Mouse (Mus musculus): ENCODE data around the gene Trim2. TPM values are rescaled to one million over a fixed set of nuclear protein-coding genes. Genes with fewer than 3 reads are reported as not detected.

Gene Trim2
- total RNA-seq, 2 experiments from 2014 or later, result 8.9 to 10.1 TPM

GRCm38 (mm10) chr3:84181717-84182116, 125.0 kb downstream of the Trim2 start:
- DNase-seq, result no peak

GRCm38 (mm10) chr3:84181102-84181501, 125.6 kb downstream of the Trim2 start:
- DNase-seq, result no peak

DNA sequence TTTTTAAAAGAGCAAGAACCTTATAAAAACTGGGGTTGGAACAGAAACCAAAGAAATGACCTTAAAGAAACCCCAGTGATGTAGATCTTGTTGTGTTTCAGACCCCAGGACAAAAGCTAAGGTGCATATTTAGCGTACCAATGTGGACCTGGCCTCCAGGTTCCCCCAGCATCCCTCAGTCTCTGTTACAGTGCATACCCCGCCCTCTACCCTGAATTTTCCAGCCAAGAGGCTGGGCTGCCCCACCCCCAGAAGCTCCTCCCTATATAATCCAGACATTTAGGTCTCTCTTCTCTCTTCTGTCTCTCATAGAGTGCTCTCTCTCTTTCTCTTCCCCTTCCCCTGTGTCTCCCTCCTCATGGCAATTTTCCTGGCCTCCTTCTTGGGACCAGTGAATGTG, 126.4 kb downstream of the Trim2 start:
- no peak for DNase-seq

DNA sequence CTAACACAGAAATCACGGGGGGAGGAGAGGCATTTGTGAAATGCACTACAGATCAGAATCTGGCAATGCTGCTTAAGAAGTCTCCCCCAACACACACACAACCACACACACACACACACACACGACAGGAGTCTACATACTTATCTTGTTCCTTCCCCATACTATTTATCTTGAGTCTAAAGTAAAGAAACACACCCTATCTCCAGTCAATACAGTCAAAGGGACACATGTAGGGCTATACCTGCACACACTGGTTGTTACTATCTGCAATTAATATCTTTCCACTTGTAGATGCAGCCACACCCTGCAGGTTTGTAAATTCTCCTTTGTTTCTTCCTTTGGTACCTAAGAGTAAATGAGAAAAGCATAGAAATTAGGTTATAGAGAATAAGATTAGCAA, 128.8 kb downstream of the Trim2 start:
- DNase-seq, result no peak

DNA sequence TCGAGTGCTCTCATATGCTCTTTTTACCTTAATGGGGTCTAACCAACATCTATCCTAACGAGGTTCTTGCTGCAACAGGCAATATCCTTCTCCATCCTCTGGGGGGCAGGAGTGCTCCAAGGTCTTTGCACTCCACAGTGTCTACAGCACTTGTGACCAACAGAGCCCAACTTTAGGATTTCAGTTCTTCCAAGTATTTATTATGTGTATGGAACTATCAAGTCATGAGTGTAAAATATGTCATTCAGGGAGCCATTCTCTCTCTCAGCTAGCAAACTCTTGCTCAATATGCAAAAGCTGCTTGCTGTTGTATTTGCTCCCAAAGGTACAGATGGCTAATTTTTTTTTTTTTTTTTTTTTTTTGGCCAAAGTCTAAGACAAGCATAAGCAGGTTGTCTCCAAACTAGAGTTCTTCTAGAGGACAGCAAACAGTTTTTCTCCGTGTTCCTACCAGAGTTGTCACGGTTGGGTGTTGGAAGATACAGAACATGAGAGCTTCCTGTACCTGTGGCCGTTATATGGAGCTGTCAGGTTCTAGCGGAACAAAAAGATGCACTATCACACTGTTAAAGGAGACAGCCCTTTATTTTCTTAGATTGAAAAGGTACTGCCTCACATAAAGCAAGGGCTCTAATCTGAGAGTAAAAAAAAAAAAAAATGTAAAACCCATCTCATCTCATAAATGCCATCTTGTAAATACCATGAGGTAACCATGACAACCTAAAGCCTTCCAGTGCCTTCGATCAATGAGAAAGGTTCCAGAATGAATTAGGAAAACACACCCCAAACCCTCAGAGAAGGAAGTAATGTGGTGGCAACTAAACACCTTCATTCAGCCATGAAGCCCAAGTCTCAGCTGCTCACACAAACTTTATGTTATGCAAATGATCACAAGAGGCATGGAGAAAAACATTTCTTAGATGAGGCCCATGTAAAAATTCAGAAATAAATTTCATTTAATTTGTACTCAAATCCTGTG, 131.1 kb downstream of the Trim2 start:
- peak; percentile 84 for DNase-seq

- DNase-seq, result no peak
Measured at GRCm38 (mm10) chr3:84173581-84174154, 133.0 kb downstream of the Trim2 start, which contains the start of gene Gm6525. Gene Gm6525, plus strand, starts transcription at chr3:84174104.

GRCm38 (mm10) chr3:84172406-84172805, 134.3 kb downstream of the Trim2 start:
- no peak for DNase-seq

DNA sequence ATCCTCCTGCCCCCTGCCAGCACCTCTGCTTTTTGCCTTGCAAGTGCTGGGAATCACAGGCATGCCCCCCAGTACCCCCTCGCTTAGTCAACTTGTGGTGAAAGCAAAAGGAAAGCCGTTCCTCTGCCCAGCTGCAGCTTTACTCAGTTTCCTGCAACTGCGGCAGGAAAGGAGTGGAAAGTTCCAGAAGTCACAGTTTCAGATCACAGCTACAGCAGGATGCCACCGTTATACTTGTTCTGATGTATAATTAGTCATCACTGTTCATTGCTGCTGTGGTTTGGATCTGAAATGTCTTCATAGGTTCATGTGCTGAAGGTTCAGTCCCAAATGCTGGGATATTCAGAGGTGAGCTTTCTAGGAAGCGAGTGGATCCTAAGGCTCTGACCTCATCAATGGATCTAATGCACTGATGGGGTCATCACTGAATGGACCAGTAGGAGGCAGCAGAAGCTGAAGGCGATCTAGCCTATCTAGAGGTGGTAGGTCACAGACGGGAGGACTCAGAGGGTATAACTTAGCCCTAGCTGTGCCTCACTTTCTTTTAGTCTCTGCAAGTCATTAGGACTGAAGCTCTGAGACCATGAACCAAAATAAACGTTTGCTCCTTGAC, 137.2 kb downstream of the Trim2 start:
- no peak for DNase-seq

DNA sequence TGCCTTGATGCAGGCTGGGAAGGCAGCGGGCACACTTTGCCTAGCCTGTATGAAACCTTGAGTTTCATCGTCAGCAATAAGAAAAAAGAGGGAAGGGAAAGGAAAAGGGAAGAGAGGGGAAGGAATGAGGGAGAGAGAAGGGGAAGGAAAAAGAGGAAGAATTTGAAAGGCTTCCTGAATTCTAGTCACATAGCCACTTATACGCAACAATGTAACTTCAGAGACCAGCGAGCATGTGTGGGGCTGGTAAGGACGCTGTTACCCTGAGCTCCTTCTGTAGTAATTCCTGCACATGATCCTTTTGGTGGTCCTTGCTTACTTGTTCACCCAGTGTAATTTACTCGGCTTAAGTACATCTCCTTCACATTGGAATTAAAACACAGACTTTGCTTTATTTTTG, 137.7 kb downstream of the Trim2 start:
- no peak for DNase-seq

GRCm38 (mm10) chr3:84166073-84166472, 140.6 kb downstream of the Trim2 start:
- DNase-seq, result no peak

- no peak for DNase-seq
Measured at GRCm38 (mm10) chr3:84165391-84165790, 141.3 kb downstream of the Trim2 start.

- no peak for DNase-seq
Measured at GRCm38 (mm10) chr3:84157559-84158350, 148.9 kb downstream of the Trim2 start.

- DNase-seq, result no peak
Measured at GRCm38 (mm10) chr3:84157011-84157410, 149.7 kb downstream of the Trim2 start.

- DNase-seq, result no peak
Measured at GRCm38 (mm10) chr3:84156105-84156504, 150.6 kb downstream of the Trim2 start.

DNA sequence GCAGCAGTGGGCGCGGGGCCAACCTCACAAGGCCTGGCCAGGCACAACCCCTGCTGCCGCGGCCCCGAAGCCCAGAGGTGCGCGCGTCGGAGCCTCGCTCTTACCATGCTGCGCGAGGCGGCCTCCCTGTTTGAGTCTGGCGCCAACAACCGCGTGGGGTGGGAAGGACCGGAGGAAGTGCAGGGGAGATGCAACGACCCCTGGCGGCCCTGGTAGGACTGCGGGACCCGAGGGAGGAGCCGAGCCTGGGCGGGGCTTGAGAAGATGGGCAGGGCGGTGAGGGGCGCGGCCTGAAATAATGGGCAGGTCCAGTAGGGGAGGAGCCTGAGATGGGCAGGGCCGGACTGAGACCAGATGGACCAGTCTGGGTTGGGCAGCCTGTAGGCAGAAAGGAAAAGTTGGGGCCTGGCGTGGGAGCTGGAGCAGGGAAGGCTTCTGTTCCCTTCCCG, 151.1 kb downstream of the Trim2 start, which contains the start of gene Mnd1:
Gene Mnd1, minus strand, starts transcription at position 229 of the 449 bp plus-strand sequence.
- peak; percentile 100 for DNase-seq

GRCm38 (mm10) chr3:84155146-84155545, 151.5 kb downstream of the Trim2 start:
- no peak for DNase-seq

DNA sequence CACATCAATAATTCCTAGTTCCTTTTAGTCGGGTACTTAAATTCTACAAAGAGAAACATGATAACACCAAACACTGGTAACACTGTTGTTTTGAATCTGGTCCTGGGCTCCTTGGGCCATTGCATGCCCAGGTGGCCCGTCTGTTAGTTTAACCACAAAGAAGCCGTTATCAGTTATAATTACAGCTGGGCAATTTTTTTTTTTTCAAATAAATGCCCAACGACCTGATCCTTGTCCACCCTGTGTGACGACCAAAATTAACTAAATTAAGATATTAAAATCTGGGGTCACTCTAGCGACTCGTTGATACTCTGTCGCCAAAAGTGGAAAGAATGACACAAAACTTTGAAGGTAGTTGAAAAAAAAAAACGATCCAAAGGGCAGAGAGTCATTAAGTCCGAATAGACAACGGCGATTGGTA, 151.9 kb downstream of the Trim2 start:
- DNase-seq, result peak; percentile 3

DNA sequence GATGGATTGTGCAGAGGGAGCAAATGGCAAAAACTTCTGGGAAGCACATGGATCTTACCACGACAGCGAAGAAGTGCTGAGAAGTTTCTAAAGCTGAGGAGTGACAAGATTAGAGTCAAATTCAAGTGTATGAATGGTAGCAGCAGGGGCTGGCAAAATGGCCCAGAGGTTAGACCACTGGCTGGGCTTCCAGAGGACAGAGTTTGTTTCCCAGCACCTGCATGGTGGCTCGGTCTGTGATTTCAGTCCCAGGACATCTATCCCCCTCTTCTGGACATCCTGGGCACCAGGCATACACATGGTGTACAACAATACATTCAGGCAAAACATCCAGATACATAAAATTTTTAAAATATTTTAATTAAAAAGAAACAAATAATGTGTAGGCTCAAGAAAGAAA, 156.8 kb downstream of the Trim2 start:
- DNase-seq, result peak; percentile 2

- DNase-seq, result no peak
Measured at GRCm38 (mm10) chr3:84140947-84141346, 165.7 kb downstream of the Trim2 start.

DNA sequence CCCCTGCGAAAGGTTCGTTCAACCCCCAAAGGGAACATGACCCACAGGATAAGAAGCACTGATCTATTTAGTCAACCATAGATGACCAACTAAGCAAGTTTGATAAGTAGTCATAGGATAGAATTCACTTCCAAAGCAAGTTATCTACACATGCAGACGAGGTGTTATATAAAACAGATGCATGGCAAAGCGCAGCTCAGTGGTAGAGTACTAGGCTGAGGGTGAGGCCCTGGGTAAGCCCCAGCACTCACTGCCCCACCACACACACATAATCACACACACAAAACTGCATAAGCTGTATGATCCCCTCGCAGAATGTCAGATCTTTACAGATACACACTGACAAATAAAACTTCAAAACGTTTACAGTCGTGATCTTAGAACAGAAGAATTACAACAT, 170.2 kb downstream of the Trim2 start:
- DNase-seq, result no peak

DNA sequence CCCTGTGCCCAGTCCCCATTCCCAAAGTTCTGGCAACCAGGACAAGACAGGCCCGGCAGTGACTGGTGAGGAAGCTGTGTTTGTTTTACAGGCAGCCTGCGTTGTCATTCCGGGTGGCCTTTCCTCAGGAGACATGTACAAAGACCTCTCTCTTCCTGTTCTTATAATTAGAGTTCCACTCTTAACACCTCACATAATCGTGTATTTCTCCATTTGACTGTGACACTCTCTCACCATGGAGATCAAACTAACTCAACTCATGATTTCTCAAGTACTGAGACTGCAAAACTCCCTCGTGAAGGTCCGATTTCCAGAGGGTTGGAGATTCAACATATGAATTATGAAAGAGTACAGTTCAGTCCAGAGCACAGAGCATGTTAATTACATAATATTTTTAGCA, 170.7 kb downstream of the Trim2 start:
- DNase-seq, result no peak

DNA sequence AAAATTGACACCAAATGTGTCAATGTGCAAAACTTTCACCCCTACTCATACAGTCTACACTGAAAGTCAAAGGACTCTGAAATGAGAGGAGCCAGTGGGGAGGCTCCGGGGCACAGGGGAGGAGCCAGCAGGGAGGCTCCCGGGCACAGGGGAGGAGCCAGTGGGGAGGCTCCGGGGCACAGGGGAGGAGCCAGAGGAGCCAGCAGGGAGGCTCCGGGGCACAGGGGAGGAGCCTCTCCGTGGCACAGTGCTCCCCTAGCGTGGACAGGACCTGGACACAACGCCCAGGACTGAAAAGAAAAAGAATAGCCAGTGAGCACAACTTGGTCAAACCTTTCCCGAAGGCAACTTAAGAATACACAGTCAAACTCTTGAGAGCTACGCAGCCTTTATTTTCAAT, 171.3 kb downstream of the Trim2 start:
- DNase-seq, result no peak

Measured in heart, postnatal 4 days (tissue).